Mouse (Mus musculus) large intestine, adult 2 months (tissue): ENCODE results near the gene 1700016K19Rik. TPM values are rescaled to one million over a fixed set of nuclear protein-coding genes. Genes with fewer than 3 reads are reported as not detected.

Experiments used
- DNase-seq: peaks from one replicate; pipeline ENCODE4 v3.0.0-alpha.2; 2012; ENCODE audit warnings: low read depth, low spot score
- WGBS: fragments of 180-500 bp; shearing (Covaris S2); methylation state at CpG from one replicate; pipeline ENCODE4 v1.1.7; 2018; 5-methylcytosine and 5-hydroxymethylcytosine counted together
- polyA plus RNA-seq: library from polyadenylated mRNA; depleted of rRNA; stranded (reverse); fragments of >200 nt; gene quantifications from 2 replicates; pipeline ENCODE4 v1.2.3, GENCODE M21; 2012; rRNA removed

Gene 1700016K19Rik
- polyA plus RNA-seq = 0.42 TPM in 1 of 2 replicates, not detected in the other

- DNase-seq = peak; percentile 60
- WGBS = 10% methylated on average over 35 of the region's 36 CpGs
Measured at GRCm38 (mm10) chr11:75999440-76000155, at the start of gene 1700016K19Rik. Gene 1700016K19Rik, plus strand, starts transcription at chr11:75999912.

- WGBS = 91% methylated on average over 3 of the region's 3 CpGs
Measured at GRCm38 (mm10) chr11:75950459-75950858, 49.3 kb upstream of the 1700016K19Rik start.

GRCm38 (mm10) chr11:75951895-75952294 is 47.8 kb upstream of the 1700016K19Rik start:
- DNase-seq = no peak
- WGBS = 79% methylated on average over 5 of the region's 5 CpGs

More at GRCm38 (mm10) chr11:75950459-75950858, 49.3 kb upstream of the 1700016K19Rik start:
- no peak for DNase-seq

GRCm38 (mm10) chr11:75954896-75955295 is 44.8 kb upstream of the 1700016K19Rik start:
- 91% methylated on average over 9 of the region's 9 CpGs for WGBS
- DNase-seq = no peak

- no peak for DNase-seq
- 23% methylated on average over 8 of the region's 8 CpGs for WGBS
Measured at GRCm38 (mm10) chr11:75956651-75957050, 43.1 kb upstream of the 1700016K19Rik start.

- WGBS = 34% methylated on average over 17 of the region's 17 CpGs
- no peak for DNase-seq
Measured at GRCm38 (mm10) chr11:75957124-75957832, 42.4 kb upstream of the 1700016K19Rik start.

- WGBS = 86% methylated on average over 7 of the region's 7 CpGs
Measured at GRCm38 (mm10) chr11:75961782-75962181, 37.9 kb upstream of the 1700016K19Rik start.

GRCm38 (mm10) chr11:75963730-75964475 is 35.8 kb upstream of the 1700016K19Rik start:
- 81% methylated on average over 11 of the region's 11 CpGs for WGBS
- DNase-seq = no peak

More at GRCm38 (mm10) chr11:75961782-75962181, 37.9 kb upstream of the 1700016K19Rik start:
- no peak for DNase-seq

- DNase-seq = no peak
- WGBS = 94% methylated on average over 4 of the region's 4 CpGs
Measured at GRCm38 (mm10) chr11:75964476-75964730, 35.3 kb upstream of the 1700016K19Rik start.

- DNase-seq = no peak
- 10% methylated on average over 28 of the region's 28 CpGs for WGBS
Measured at GRCm38 (mm10) chr11:75965674-75966400, 33.9 kb upstream of the 1700016K19Rik start.

- no peak for DNase-seq
- under 1% methylated on average over 90 of the region's 90 CpGs for WGBS
Measured at GRCm38 (mm10) chr11:75966401-75967372, 33.0 kb upstream of the 1700016K19Rik start.

- WGBS = 96% methylated on average over 6 of the region's 6 CpGs
- DNase-seq = no peak
Measured at GRCm38 (mm10) chr11:75968761-75969160, 31.0 kb upstream of the 1700016K19Rik start.

- 18% methylated on average over 3 of the region's 3 CpGs for WGBS
Measured at GRCm38 (mm10) chr11:75970629-75971028, 29.1 kb upstream of the 1700016K19Rik start.

GRCm38 (mm10) chr11:75972188-75972587 is 27.5 kb upstream of the 1700016K19Rik start:
- 82% methylated on average over 3 of the region's 3 CpGs for WGBS
- DNase-seq = no peak

More at GRCm38 (mm10) chr11:75970629-75971028, 29.1 kb upstream of the 1700016K19Rik start:
- no peak for DNase-seq

GRCm38 (mm10) chr11:75972916-75973567 is 26.7 kb upstream of the 1700016K19Rik start:
- DNase-seq = no peak

GRCm38 (mm10) chr11:75973988-75974387 is 25.7 kb upstream of the 1700016K19Rik start:
- no peak for DNase-seq
- 93% methylated on average over 1 of the region's 1 CpGs for WGBS

More at GRCm38 (mm10) chr11:75972916-75973567, 26.7 kb upstream of the 1700016K19Rik start:
- 63% methylated on average over 7 of the region's 7 CpGs for WGBS

- DNase-seq = no peak
- 22% methylated on average over 8 of the region's 8 CpGs for WGBS
Measured at GRCm38 (mm10) chr11:75976748-75977147, 23.0 kb upstream of the 1700016K19Rik start.

- WGBS = 73% methylated on average over 6 of the region's 6 CpGs
Measured at GRCm38 (mm10) chr11:75978051-75978450, 21.7 kb upstream of the 1700016K19Rik start.

More at GRCm38 (mm10) chr11:75978051-75978450, 21.7 kb upstream of the 1700016K19Rik start:
- no peak for DNase-seq
